Mouse (Mus musculus) cerebellum, adult 8-10 months (tissue): ENCODE data around the gene Chchd6.

Source experiments
- DNase-seq: peaks from one replicate; pipeline ENCODE4 v3.0.0; 2022

Chchd6 gene

DNA sequence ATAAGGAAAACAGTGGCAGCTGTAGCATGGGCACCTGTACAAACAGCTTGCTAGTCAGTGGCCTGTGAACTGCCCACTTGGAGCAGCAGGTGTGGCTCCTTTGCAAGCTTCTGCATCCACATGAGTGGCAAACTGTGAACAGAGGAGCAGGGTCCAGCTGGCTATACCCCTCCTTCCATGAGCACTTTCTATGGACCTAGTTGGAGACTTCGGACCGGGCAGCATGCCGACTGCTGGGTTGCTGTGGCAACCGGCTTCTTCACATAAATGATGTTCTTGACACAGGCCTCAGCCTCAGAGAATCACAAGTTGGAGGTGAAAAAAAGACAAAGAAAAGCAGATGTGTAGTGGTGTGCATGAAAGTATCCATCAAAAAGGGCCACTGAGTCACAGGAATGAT is 154.8 kb downstream of the Chchd6 start:
- no peak for DNase-seq

DNA sequence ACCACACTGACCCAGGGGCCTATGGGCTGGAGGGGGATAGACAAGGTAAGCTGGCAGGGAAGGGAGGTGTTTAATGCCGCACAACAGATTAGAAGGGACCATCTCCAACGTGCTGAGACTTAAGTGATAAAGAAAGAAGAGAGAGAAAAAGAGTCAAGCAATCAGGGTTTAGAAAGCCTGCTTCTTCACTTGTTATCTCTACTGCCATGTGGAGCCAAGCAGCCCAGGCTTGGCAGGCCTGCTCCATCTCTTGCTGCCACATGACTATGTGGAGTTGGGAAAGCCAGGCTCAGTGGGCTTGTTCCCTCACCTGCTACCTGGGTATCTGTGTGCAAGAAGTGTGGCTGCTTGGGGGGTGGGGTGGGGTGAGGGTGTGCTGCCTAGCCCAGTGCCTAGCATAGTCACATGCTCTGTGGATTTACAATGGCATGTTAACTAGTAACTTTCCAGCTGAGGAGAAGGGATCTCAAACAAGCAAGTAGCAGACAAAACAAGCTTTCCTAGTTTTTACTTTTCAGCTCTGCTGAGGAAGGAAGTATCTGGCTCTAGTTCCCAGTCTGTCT is 163.5 kb downstream of the Chchd6 start:
- DNase-seq = no peak

DNA sequence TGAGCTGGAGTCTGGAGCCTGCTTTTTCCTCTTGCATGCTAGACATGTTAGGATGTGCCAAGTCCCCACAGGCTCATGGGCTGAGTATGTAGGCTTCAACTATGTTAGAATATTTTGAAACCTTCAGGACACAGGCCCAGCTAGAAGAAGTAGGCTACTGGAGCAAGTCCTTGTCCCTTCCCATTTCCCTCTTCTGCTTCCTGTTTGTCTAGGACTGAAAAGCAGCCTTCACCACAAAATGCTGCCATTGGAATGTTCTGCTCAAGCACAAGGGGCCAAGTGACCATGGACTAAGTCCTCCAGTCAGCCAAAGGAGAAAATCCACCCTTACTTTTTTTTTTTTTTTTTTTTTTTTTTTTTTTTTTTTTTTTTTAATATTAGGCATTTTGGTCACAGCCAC is 164.7 kb downstream of the Chchd6 start:
- DNase-seq = no peak

DNA sequence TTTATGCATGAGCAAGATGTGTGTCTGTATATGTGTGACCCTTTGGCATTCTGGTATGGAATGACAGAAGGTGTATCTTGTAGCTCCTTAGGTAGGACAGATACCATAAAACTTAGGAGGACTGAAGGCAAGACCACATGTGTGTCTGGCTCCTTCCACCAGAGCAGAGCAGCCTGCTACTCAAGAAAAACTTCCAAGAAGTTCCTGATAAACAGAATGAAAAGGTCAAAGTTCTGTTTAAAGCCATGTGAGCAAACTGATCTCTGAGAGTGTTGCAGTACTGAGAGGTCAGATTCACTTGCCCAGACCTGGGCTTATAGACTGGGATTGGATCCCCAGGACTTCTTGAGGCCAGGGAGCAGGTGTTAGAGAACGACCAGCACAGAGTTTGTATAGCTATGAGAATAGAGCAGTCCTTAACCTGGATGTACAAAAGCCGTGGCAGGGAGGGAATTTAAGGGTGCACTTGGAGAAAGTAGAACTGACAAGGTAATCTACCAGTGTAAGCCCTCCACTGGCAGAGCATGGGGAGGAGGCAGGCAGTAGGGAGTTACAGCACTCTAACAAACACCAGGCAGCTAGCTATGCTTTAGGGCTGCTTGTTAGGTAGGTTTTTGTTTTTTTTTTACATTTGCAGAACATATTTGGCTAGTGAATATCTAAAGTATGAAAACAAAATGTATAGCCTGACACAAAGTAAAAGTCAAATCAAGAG is 166.6 kb downstream of the Chchd6 start:
- DNase-seq = no peak

DNA sequence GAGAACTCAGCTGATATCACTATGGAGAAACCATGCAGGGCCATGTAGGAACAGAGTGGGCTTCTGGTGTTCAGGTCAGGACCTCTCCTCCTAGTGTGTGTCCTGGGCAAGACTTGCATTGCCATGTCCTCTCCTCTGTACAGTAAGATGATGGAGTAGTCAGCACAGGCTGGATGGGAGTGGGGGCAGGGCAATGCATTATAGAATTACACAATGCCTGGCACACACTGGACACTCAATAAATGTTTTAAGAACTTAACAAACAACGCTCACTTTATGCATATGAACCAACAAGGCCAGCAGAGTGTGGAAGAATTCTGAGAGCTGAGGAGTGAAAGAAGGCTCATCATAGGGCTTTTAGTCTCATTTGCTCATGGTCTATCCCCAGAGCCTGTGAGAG is 171.0 kb downstream of the Chchd6 start:
- no peak for DNase-seq

DNA sequence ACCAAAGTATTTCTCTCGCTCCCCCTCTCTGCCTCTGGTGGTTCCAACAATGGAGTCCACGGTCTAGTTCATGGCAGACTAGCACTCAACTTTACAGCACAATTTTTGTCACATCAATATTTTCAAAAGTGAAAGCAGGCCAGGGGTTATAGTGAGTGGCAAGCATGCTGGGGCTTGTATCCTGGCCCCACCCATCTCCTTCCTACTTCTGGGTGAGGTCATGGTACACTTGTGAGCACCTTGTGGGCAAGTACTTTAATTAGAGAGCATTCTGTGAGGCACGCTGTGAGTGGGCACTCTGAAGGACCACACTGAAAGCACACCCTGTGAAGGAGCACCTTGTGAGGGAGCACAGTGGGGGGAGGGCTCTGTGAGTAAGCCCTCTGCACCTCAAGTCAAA is 172.8 kb downstream of the Chchd6 start:
- no peak for DNase-seq

DNA sequence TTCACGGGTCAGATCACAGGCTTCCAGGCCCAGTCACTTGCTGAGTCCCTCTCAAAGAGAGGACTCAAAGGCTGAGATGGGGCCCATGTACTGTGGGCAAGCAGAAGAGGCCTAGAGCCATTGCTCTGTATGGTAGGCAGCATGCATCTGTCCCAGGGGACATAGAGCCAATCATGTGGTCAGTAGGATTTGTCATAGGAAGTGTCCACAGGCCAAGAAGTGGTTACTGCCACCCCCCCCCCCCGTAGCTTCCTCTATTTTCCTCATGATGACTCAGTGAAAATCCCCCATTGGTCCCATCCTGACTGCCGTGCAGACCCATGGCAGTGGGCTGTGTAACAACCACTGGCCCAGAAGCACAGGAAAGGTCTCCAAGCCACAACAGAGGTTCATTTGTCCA is 173.5 kb downstream of the Chchd6 start:
- DNase-seq = no peak

DNA sequence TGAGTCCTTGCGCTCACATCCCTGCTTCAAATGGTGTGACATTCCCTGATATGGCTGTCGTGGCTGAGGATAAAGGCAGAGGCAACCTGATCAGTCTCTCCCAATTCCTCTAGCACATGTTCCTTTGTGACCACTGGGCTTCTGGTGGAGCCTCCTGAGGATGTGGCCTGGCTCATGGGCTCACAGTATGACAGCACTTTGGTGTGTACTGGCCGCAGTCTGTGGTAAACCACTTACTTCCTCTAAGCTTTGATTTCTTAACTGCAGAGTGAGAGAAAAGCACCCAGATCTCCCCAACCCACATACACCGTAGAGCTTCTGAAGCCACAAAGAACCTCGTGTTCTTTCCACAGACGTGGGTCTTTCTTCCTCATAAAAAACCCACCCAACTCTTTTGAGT is 173.9 kb downstream of the Chchd6 start:
- DNase-seq = no peak

DNA sequence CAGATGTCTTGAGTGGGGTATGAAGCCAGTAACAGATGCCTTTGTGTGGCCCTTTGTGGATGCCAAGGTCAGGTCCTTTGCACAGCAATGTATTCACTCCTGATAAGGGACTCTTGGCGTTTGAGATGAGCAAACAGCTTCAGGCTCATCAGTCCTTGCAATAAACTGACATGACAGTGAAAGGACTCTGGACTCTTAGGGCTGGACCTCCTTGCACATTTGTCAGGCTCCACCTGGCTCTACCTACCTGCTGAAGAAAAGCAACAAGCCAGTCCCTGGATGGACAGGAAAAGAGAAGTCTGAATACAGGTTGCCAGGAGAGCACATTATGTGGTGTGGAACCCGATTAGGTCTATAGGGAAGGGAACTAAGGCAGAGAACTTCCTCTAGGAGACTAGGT is 174.7 kb downstream of the Chchd6 start:
- DNase-seq = no peak

DNA sequence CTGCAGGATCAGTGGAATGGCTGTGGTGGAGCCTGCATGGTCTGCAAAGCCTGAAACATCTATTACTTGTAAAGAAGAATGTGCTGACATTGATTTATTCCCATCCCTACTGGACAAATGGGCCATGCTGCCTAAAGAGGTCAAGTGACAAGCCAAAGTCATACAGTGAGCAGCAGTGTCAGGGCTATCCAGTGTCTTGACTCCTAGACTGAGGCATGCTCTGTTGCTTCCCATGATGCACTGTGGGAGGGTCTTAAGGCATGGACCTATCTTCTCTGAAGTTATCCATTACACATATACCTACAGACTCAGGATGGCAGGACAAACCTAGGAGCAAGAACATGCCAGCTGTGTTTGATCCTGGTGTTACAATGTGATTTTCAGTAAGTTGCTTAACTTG is 175.3 kb downstream of the Chchd6 start:
- no peak for DNase-seq

DNA sequence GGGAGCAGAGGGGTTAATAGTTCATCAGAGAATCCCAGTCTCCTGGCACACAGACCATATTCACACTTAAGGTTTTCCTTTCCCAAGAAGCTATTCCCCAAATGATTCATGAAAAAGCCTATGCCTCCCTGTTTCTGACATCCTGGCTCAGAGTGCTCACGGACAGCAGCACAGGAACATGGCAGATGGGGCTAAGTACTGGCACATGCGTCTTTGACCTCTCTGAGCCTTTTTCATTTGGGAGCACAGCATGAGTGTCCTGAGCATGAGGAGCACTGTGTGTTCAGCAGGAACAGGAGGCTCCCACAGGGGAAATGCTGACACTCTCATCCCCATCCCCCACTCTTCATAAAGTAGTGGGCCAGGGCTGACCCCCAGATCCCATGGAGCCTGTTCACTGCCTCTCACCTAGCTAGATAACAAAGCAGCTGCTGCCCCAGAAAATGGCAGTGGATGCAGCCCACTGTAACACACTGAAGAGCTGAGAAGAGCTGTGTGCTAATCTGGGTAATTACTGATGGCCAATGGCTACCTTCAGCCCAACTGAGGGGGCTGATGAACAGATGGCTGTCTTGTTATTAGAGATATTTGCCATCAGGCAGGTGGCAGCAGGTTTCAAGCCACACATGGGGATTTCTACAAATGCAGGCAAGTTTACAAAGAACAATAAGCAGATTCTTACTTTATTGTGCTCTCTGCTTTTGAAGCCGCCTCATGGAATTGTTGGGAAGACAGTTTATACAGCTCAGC is 176.2 kb downstream of the Chchd6 start:
- DNase-seq = peak; percentile 69

DNA sequence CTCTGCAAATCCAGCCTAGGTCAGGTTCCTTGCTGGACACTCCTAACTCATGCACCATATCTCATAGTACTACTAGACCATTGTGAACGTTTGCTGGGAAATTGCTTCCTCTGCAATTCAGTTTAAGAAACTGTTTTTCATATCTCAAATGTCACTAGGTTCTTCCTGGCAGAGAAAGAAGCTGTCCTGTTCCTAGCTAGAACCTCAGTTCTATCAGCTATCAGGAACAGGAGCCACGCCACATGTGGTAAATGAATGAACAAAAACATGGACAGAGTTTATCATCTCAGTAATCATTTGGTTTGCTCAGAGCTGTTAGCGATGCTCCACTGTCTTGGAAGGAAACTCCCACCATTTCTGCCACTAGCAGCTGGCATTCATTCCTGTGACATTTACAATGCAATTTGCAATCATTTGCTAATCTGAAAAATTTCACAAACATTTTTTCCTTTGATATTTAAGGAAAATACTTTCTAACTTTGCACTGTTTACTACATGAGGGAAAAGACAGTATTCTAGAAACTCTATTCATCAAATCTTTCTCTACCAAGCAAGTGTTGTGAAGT is 179.3 kb downstream of the Chchd6 start:
- DNase-seq = no peak

DNA sequence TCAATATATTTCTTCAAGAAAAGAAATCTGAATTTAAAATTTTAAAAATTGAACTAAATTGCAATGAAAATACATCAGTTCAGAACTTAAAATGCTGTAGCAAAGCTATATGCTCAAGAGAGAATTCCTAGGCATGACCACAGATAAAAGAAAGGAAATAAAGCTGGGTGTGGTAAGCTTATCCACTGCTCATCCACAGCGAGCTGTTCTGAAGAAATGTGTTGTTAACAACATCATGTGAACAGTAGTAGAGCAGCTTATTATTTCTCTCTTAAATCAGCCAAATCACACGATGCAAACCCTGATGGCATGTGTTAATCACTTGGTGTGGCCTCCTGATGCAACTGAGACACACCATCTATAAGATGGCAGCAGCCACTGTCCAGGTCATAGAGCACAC is 180.4 kb downstream of the Chchd6 start:
- no peak for DNase-seq

DNA sequence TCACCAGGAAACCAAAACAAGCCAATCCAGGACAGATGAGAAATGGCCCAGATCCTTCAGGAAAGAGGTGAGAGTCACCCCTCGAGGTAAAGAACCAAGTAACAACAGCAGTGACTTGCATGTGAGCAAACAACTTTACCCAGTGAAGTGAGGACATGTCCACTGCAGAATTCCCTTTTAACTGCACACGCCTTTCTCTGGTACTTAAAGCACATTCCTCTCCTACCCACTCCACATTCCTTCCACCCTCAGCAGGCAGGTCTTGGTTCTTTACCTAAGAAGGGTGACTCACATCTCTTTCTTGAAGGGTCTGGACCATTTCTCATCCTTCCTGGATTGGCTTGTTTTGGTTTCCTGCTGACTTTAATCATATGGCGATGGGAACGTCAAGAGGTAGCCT is 181.3 kb downstream of the Chchd6 start:
- DNase-seq = no peak

DNA sequence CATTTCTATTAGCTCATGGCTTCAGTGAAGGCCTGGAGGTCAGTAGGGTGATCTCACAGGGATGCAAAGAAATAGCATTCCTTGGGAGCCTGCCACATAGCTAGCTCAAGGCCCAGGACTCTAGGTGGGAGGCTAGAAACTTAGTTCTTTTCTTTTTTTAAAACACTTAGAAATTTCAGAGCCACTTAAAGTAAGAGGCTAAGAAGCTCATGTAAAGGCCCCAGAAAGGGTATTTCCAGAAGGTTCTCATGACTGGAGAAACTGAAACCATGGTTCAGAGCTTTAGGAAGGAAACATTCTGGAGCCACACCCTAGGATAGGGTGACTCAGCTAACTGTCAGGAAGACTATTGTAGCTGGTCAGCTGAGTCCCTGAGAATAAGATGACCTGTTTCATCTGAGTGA is 182.0 kb downstream of the Chchd6 start:
- no peak for DNase-seq

DNA sequence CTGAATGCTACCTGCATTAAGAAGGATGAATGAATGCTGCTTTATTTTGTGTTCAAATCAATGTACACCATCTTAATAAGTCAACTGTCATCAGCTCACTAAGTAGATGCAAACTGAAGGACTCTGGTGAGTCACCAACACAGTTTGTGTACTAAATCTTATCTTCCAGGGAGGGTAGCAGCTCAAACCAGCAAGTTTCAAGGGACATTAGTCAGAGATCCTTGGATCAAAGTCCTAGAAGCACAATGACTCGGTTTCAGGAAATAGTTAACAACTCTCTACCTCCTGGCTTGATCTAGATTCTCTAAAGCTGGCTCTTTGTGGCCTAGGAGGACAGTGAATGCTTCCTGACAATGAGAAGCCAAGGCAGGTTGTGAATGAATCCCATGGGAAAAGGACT is 182.9 kb downstream of the Chchd6 start:
- DNase-seq = no peak

DNA sequence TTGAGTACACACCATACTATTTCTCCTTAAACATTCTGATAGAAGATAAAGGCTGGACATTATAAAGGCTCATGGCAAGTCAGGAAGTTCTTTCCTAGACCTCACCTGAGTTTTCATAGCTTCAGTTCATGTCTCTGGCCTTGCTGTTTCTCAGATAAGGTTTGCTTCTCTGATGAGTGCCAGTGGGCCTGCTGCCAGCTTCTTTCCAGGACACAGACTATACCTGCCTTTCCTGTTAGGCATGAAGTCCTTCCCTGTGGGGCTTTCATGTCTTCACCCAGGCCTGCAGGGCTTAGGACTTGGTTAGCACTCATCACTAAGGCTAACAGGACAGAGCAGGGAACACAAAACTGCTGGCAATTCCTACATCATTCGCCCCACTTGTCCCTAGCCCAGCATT is 186.4 kb downstream of the Chchd6 start:
- DNase-seq = no peak

DNA sequence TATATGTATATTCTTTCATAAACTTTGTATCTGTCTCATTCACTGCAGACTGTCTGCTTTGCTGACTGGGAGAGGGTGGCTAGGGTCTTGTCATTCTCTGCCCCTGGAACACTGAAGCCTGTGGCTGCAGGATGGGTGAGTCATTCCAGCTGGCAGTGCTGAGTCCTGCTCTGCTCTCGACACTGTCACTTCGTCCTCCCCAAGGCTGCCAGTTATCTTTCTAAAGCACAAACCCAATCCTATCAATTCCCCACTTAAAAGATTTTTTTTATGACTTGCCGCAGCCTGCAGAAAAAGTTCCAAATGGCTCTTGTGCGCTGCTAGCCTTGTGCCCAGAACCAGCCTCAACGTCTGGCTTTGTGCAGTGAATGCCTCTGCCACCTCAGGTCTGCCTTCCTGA is 187.2 kb downstream of the Chchd6 start:
- DNase-seq = no peak

DNA sequence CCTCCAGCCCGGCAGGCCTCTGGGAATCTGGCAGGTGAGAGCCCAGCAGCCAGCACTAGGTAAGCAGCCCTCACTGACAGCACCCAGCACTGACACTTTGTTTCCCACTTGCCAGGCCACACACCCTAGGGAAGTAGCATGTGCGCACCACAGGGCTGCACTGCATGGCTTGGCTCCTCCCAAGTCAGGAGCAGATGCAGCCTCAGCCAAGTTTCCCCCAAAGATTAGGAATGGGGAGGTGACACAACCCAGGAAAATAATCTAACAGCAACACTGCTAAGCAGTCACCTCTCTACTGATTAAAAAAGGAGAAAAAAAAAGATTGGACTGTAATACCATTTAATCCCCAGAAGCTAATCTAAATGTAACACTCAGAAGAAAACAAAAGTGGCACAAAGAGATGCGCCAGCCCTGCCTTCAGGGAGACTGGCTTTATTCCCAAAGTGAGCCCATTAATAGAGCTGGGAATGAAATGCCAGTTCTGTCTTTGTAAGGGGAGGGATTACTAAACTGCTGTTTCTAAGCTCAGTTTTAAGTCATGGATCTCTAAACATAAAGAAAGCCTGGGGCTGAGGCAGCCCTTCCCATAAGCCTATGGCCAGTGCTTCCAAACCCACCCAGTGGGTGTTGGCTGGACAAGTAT is 188.1 kb downstream of the Chchd6 start:
- no peak for DNase-seq

DNA sequence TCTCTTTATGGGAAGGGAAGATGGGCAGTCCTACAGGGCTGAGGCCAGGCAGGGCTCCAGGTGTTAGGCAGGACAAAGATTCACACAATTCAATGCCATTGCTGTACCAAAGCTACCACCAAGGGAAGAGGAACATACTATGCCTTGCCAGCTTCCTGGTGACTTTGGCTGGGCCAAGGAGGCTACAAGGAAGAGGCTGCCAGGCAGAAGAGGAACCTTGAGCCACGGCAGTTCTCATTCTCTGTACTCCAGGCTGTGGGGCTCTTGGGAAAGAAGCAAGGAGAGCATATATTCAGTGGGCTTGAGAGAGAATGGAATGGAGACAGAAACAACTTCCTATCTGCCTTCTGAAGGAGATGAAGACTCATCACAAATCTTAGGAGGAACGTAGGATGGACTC is 190.5 kb downstream of the Chchd6 start:
- no peak for DNase-seq

DNA sequence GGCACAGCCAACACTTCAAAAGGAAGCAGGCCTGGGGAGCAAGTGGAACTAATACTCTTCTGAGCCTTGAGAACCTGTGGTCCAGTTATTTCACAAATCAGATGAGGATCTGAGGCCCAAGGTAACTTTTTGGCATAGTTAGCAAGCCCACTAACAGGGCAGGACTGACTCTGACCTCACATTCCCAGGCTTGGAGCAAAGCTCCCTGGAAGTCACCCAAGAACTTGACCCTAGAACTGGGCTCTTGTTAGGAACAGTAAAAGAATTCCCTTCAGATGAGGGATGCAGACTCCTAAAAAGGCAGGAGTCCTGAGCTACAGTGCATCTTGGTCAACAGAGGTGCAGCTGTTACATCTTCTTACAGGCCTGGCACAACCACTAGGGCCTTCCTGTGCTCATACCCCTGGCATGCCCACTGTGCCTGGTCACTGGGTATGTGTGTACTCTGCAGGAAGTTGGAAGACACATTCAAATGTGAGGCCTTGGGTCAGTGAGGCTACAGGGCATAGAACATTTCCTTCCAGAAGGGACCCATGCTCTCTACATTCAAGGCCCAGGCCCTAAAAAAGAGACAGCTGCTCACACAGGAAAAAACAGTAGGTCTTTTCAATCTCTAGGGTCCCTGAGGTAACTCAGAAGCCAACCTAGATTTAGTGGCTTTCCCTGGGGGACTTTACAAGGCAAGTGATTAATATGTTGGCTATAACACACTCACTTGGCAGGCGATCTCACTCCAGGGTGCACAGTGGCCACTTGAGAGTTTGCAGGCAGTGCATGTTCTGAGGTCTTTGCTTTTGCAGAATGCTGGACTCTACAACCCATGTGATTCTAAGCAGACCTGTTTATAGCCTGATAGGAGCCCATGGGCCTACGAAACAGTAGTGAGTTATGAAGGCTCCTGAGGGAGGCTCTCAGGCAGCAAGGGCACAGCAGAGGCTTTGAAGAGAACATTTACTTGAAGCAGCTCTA is 191.9 kb downstream of the Chchd6 start:
- DNase-seq = no peak

DNA sequence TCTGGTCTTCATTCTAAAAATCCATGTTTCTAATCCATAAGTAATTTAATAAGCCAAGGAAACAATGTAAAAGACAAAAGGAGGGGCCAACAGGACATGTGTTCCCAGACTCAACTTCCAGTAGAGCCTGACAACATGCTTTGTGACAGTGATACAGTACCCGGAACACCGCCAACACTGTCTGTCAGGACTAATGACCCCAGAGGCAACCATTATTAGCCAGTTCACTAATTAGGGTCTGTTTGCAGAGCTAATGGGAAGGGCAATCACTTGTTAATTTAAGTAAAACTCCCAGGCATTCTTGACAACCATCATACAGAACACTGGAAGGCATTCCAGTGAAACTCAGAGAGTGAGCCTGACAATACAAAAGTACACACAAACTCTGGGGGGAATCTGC is 193.0 kb downstream of the Chchd6 start:
- DNase-seq = no peak
